Mouse (Mus musculus): Measurements from ENCODE around the gene Pla2g2c.

The Pla2g2c gene

DNA sequence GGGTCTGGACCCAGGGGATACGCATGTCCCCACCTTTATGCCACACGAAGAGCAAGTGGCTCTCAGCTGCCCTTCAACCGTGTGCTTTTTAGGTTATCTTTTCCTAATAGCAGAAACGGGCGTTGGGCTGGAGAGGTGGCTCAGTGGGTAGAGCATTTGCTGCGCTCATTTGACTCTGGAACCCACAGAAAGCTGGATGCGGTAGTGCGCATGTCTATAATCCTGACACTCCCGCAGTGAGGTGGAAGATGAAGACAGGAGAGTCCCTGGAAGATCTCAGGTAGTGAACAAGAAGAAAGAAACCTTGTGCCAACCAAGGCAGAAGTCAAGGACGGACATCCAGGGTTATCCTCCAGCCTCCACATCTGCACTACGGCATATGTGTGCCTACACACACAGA lies 15.3 kb upstream of the Pla2g2c start:
- DNase-seq (ENCODE audit: low spot score in 2 of 2): no peak

GRCm38 (mm10) chr4:138709944-138710343 lies 14.6 kb upstream of the Pla2g2c start:
- no peak for DNase-seq (ENCODE audit: low spot score in 2 of 2)

GRCm38 (mm10) chr4:138710633-138711032 lies 14.0 kb upstream of the Pla2g2c start:
- DNase-seq (ENCODE audit: low spot score in 2 of 2): no peak

DNA sequence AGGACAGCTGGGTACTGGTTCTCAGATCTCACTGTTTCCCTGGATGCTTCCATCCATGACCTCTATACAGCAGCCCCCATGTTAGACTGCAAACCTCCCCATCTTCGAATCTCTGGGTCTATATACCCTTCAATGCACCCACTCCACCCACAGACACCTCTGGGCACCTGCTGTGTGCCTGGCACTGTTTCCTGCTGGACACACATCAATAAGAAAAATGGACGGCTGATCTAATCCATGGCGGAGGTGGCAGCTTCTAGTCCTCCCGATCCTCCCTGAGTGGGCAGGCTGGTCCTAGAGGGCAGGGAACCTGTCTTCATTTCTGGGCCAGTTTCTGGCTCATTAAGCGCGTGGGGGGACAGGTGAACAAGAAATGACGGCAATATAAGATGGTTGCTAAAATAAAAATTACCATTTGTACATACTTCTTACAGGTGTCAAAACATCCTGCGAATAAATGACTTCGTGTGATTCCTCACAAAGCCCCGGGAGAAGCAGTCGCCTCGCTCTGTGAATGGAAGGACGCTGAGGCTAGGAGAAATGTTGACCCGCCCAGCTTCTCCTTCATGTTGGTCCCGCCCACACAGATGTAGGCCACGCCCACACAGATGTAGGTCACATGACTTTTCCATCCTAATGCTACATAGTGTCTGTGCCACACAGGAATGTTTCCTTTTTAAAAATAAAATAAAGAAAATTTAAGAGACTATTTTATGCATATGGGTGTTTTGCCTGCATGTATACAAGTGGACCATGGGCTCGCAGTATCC lies 13.4 kb upstream of the Pla2g2c start:
- DNase-seq (ENCODE audit: low spot score in 2 of 2): no peak

DNA sequence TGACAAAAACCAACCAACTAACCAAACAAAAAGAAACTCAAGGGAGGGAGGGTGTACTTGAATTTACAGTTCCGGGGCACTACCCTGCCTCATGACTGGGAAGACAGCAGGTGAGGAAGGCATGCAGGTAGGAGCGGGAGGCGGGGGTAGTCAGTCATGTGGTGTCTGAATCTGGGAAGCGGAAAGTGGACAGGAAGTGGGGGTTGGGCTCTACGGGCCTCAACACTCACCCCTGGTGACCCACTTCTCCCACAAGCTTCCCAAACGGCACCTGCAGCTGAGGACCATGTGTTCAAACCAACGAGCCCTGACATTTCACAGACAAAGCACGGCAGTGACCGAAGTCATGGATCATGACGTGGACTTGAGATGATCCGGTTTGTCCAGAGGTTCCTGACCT lies 12.5 kb upstream of the Pla2g2c start:
- DNase-seq (ENCODE audit: low spot score in 2 of 2): no peak

- DNase-seq (ENCODE audit: low spot score in 2 of 2): no peak
These were observed 12.0 kb upstream of the Pla2g2c start for GRCm38 (mm10) chr4:138712621-138713020.

- DNase-seq (ENCODE audit: low spot score in 2 of 2): no peak
These were observed 10.4 kb upstream of the Pla2g2c start for GRCm38 (mm10) chr4:138714186-138714585.

GRCm38 (mm10) chr4:138716697-138717096 lies 7.9 kb upstream of the Pla2g2c start:
- no peak for DNase-seq (ENCODE audit: low spot score in 2 of 2)

- no peak for DNase-seq (ENCODE audit: low spot score in 2 of 2)
These were observed 5.9 kb upstream of the Pla2g2c start for GRCm38 (mm10) chr4:138718586-138719263.

GRCm38 (mm10) chr4:138719264-138719596 lies 5.4 kb upstream of the Pla2g2c start:
- DNase-seq (ENCODE audit: low spot score in 2 of 2): no peak

GRCm38 (mm10) chr4:138723493-138724281 lies 905 bp upstream of the Pla2g2c start:
- DNase-seq (ENCODE audit: low spot score in 2 of 2): no peak

- DNase-seq (ENCODE audit: low spot score in 2 of 2): peak in 1 of 2 experiments; percentile 27
These were observed 502 bp downstream of the Pla2g2c start for GRCm38 (mm10) chr4:138725127-138725461.

DNA sequence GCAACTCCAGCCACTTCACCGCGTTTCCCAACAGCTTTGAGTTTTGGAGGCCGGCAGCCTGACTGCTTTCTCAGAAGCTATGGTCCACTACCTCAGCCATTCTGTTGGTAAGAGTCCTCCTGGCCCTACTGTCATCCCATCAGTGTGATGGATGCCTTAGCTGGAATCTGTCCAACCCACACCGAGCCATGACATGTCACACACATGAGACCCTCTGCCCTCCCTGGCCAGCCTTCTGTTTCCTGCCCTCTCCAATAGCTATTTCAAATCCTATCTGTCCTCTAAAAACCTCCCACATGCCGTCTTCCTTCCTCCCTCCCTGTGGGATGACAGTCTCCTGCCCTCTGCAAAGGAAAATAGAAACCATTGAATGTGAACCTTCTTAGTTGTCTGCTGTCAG lies 1.2 kb downstream of the Pla2g2c start:
- no peak for DNase-seq (ENCODE audit: low spot score in 2 of 2)

- no peak for DNase-seq (ENCODE audit: low spot score in 2 of 2)
These were observed 4.6 kb downstream of the Pla2g2c start for GRCm38 (mm10) chr4:138729018-138729703.

DNA sequence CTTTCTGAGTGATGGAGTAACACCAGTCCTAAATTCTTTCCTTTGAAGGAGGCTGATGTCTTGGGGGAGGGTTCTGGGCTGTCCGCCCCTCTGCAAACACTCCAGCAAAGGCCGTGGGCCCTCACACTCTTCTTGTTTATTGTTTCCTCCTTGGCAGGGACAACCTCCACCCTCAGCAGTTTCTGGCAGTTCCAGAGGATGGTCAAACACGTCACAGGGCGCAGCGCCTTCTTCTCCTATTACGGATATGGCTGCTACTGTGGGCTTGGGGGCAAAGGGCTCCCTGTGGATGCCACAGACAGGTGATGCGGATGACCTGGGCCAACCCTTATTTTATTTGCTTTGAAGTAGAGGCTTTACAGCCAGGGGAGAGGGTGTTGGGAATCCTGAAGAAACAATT lies 9.5 kb downstream of the Pla2g2c start:
- no peak for DNase-seq (ENCODE audit: low spot score in 2 of 2)

DNA sequence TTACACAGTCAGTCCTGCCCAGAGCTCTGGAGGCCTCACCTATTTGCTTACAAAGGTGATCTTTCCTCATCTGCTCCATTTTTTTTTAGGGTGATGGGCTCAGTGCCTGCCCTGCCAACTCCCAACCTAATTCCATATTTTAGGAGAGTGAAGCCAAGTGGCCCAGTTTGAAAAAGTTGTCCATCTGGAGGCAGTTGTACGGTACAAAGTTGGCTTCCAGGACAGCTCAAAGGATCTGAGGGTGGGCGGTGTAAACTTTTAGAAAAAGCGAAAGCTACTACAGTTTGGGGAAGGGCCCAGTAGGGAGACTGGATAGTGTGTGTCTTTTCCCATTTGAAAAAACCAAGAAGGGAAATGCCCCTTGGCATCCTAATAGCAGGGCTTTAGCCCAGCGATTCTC lies 10.3 kb downstream of the Pla2g2c start:
- DNase-seq (ENCODE audit: low spot score in 2 of 2): no peak

DNA sequence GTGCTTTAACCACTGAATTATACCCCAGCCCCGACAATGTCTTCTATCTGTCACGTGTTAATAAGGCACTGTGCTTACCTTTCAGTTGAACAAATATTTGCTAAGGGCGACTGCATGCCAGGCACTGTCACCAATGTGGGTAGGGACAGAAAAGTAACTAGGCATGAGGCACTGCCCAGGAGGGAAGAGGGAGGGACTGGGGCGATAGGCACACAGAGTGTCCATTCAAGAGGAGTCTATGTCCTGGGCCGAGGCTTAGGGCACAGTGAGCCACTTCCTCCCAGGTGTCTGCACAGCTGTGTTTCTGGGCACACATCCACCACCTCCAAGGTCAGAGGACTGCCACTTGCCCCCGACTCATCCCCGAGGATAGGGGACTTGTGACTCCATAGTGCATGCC lies 12.4 kb downstream of the Pla2g2c start, which contains the start of gene Ubxn10:
Gene Ubxn10, minus strand, starts transcription at position 137 of the 400 bp plus-strand sequence.
- no peak for DNase-seq (ENCODE audit: low spot score in 2 of 2)

DNA sequence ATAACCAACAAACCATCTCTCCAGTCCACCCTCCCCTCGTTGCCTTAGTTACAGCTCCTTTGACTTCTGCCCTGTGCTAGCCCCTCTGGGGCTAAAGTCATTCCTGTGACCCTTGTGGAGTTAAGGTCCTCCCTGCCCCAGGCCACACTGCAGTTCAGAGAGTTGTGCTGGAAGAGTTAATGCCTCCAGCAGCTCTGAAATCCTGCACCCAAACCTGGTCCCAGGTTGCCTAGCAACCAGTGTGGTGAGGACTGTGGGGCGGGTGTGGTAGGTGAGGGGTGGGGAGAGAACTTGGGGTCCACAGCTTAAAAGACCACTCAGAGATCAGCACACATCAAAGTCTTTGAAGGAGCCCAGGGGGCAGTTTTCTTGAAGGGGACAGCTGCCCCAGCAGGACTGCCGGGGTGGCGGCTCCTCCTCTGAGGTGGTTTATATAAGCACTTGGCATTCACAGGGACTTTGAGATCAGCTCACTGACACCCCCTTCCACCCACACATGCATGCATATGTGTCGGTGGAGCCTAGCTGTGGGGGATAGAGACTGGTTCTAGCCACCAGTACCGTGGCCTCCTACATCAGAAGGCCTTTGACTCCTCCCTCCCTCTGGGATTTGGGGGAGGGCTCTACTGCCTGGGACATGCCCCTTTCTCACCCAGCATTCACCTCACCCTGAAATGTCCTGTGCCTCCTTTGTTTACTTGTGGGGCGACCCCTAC lies 14.7 kb downstream of the Pla2g2c start:
- DNase-seq (ENCODE audit: low spot score in 2 of 2): no peak

DNA sequence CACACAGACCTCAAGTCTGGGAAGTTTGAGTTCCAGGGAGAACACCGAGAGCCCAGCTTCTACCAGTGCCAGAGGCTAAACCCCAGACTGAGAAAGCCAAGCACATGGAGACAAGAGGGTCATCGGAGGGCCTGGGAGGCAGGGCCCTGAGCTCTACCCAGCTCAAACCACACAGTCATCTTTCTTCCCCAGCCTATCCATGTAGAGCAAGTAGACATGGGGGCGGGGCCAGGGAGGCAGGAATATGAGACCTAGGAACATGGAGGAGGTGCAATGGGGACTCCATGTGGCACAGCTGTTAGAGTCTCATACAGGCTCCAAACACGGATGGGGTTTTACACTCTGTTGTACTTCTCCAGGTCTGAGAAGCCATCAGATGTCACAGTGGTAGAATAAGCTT lies 21.3 kb downstream of the Pla2g2c start:
- no peak for DNase-seq (ENCODE audit: low spot score in 2 of 2)

GRCm38 (mm10) chr4:138746866-138747265 lies 22.3 kb downstream of the Pla2g2c start:
- DNase-seq (ENCODE audit: low spot score in 2 of 2): no peak

DNA sequence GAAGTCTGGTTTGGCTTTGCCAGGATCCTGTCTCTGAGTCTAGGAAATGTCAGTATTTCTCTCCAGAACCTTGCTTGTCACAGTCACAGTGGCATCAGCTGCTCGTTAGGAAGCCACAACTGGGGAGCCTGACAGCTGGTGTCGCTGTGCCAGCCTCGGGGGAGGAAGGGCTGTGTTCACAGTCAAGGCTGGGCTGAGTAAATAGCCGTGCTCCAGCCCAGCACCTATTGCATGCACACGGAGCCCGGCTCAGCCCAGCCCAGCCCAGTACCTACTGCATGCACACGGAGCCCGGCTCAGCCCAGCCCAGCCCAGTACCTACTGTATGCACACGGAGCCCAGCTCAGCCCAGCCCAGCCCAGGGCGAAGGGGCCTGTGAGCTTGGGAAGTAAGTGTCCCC lies 23.3 kb downstream of the Pla2g2c start:
- no peak for DNase-seq (ENCODE audit: low spot score in 2 of 2)
